Mouse (Mus musculus): ENCODE results near the gene Dync1li1.

DNA sequence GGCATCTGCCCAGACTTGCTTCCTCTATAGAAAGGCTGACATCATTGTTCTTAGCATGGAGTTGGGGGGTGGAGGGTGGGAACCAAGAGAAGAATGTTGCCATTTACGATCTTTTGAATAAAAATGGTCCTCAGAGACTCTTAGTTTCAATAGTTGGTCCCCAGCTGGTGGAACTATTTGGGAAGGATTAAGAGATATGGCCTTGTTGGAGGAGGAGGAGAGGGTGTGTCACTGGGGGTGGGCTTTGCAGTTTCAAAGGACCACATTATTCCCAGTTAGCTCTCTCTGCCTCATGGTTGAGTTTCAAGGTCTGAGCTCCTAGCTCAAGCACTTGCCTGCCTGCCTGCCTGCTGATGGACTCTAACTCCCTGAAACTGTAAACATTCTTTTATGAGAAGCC is 16.6 kb upstream of the Dync1li1 start:
- TF ChIP-seq CTCF (IDR thresholded peaks at IDR 0.05; ENCODE audit: insufficient read depth, low read length), result no peak
- TF ChIP-seq POLR2A (IDR thresholded peaks at IDR 0.05; ENCODE audit: borderline replicate concordance, extremely low read depth, low read depth, low read length), result no peak

All from lung, adult 2 months (tissue).